Mouse (Mus musculus): Measurements from ENCODE around the gene Ern1. TPM values are rescaled to one million over a fixed set of nuclear protein-coding genes. Genes with fewer than 3 reads are reported as not detected.

Gene Ern1
- polyA plus RNA-seq, 2 experiments: 2.9 to 4.6 TPM

DNA sequence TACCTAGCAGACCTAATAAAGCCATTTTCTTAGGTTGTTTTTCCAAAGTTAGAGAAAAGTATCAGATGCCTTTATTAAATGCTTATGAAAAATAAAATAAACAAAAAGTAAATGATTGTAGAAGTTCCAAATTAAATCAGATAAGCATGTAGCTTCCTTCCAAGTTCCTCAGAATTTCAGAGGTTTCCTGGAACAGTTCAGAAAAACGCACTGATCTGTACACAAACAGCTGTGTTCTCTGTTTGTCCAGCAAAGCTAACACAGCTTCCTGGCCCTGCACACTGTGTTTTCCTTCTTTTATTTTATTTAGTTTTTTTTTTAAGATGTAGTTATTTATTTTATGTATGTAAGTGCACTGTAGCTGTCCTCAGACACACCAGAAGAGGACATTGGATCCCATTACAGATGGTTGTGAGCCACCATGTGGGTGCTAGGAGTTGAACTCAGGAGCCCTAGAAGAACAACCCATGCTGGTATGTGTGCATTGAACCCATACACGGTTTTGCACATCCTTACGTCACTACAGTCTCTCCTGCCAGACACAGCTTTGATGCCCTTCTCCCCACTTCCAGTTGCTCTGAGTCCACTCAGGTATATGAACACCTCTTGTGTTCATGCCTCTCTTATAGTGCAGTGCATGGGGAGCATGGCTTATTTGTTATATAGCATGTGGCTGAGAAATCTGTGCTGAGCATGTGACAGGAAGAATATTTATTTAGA, 74.9 kb downstream of the Ern1 start:
- Histone ChIP-seq H3K9me3 (ENCODE audit: control insufficient read depth, low read length) (no peaks in the 10 kb centered on the region), H3K9ac (replicated peaks) (no peak overlapping the region), H3K4me1 (replicated peaks; ENCODE audit: control insufficient read depth in 2 of 2, insufficient read depth in 2 of 2, low read length in 1 of 2) (no peaks in the 10 kb centered on the region; a peak in 1 of 4 replicates), H3K4me3 (ENCODE audit: insufficient read depth in 1 of 2, low read depth in 2 of 2, low read length in 2 of 2) (no peak overlapping the region), H3K27ac (no peak overlapping the region), H3K4me2 (ENCODE audit: low read depth) (no peak overlapping the region), H3K36me3 (replicated peaks; ENCODE audit: control insufficient read depth, insufficient read depth, low read depth) (peaks cover 6% of the 10 kb centered on the region), H3K27me3 (ENCODE audit: control insufficient read depth, insufficient read depth, low read length) (no peaks in the 10 kb centered on the region)
- TF ChIP-seq EP300 (IDR thresholded peaks at IDR 0.05; ENCODE audit: low read depth) (no peak), CTCF (IDR thresholded peaks at IDR 0.05; ENCODE audit: low read depth) (no peak)
- WGBS (ENCODE audit: insufficient replicate concordance): 75% methylated on average over 3 of the region's 3 CpGs
- no peak for DNase-seq (ENCODE audit: low read depth in 3 of 3, low spot score in 3 of 3)
- no peak for ATAC-seq (ENCODE audit: insufficient read depth)

DNA sequence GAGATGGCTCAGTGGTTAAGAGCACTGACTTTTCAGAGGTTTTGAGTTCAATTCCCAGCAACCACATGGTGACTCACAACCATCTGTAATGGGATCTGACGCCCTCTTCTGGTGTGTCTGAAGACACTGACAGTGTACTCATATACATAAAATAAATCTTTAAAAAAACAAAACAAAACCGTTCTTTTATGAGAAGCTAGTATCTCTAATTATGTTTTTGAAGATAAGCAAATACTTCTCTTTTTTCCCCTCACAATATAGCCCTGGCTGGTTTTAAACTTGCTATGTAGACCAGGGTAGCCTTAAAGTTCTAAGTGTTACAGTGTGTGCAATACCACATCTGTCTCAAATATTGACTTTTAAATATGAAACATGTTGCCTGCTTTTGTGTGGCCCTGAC, 76.5 kb downstream of the Ern1 start:
- Histone ChIP-seq H3K4me3 (ENCODE audit: insufficient read depth in 1 of 2, low read depth in 2 of 2, low read length in 2 of 2) (no peak overlapping the region), H3K27me3 (ENCODE audit: control insufficient read depth, insufficient read depth, low read length) (no peaks in the 10 kb centered on the region), H3K9ac (replicated peaks) (no peak overlapping the region), H3K9me3 (ENCODE audit: control insufficient read depth, low read length) (no peaks in the 10 kb centered on the region), H3K4me2 (ENCODE audit: low read depth) (no peak overlapping the region), H3K36me3 (replicated peaks; ENCODE audit: control insufficient read depth, insufficient read depth, low read depth) (peaks cover 8% of the 10 kb centered on the region), H3K4me1 (replicated peaks; ENCODE audit: control insufficient read depth in 2 of 2, insufficient read depth in 2 of 2, low read length in 1 of 2) (no peaks in the 10 kb centered on the region; a peak in 1 of 4 replicates), H3K27ac (no peak overlapping the region)
- 64% methylated on average over 2 of the region's 2 CpGs for WGBS (ENCODE audit: insufficient replicate concordance)
- DNase-seq (ENCODE audit: low read depth in 3 of 3, low spot score in 3 of 3) (no peak), ATAC-seq (ENCODE audit: insufficient read depth) (no peak)
- TF ChIP-seq CTCF (IDR thresholded peaks at IDR 0.05; ENCODE audit: low read depth) (no peak), EP300 (IDR thresholded peaks at IDR 0.05; ENCODE audit: low read depth) (no peak)

DNA sequence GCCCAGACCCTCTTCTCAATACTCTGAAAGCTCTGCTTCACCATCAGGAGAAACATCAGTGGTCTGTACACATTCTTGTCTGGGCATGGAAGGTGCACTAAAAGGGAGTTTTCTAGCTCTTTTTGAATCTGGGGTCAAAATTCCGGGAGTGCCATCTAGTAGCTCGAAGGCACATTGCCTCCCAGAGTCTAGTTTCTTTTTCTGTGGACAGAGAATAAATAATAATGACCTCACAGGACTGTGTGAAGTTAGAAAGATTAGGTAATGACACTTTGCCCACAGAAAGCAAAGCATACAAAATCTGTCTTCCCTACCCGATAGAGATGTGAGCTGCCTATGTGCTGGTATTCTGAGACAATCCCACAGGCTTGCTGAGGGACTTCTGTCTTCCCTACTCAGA, 77.1 kb downstream of the Ern1 start:
- TF ChIP-seq CTCF (IDR thresholded peaks at IDR 0.05; ENCODE audit: low read depth) (no peak), EP300 (IDR thresholded peaks at IDR 0.05; ENCODE audit: low read depth) (no peak)
- WGBS (ENCODE audit: insufficient replicate concordance): 80% methylated on average over 3 of the region's 3 CpGs
- DNase-seq (ENCODE audit: low read depth in 3 of 3, low spot score in 3 of 3) (no peak), ATAC-seq (ENCODE audit: insufficient read depth) (no peak)
- Histone ChIP-seq H3K36me3 (replicated peaks; ENCODE audit: control insufficient read depth, insufficient read depth, low read depth) (peaks cover 8% of the 10 kb centered on the region), H3K4me2 (ENCODE audit: low read depth) (no peak overlapping the region), H3K4me1 (replicated peaks; ENCODE audit: control insufficient read depth in 2 of 2, insufficient read depth in 2 of 2, low read length in 1 of 2) (no peaks in the 10 kb centered on the region; a peak in 1 of 4 replicates), H3K4me3 (ENCODE audit: insufficient read depth in 1 of 2, low read depth in 2 of 2, low read length in 2 of 2) (no peak overlapping the region), H3K27ac (no peak overlapping the region), H3K9ac (replicated peaks) (no peak overlapping the region), H3K9me3 (ENCODE audit: control insufficient read depth, low read length) (no peaks in the 10 kb centered on the region), H3K27me3 (ENCODE audit: control insufficient read depth, insufficient read depth, low read length) (no peaks in the 10 kb centered on the region)

DNA sequence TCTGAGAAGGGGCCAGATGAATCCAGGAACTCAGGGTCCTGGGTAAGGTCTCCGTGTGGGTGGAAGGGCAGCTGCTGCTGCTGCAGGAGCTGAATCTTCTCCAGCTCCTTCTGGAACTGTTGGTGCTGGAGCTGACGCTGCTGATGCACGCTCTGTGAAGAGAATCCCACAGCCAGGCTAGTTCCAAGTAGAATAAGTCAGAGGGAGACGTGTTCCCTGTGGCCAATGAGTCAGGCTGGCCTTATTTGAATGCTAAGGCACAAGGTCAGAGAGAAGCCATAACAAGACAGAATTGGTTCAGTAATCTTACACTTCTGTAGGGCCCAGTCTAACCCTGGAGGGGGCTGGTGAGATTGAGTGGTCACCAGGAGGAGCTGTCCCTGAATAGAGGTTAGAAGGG, 77.6 kb downstream of the Ern1 start:
- no peak for TF ChIP-seq CTCF (IDR thresholded peaks at IDR 0.05; ENCODE audit: low read depth)
- no peak for TF ChIP-seq EP300 (IDR thresholded peaks at IDR 0.05; ENCODE audit: low read depth)
- DNase-seq (ENCODE audit: low read depth in 3 of 3, low spot score in 3 of 3) (no peak), ATAC-seq (ENCODE audit: insufficient read depth) (no peak)
- WGBS (ENCODE audit: insufficient replicate concordance): 76% methylated on average over 4 of the region's 4 CpGs
- H3K4me3 ChIP-seq (ENCODE audit: insufficient read depth in 1 of 2, low read depth in 2 of 2, low read length in 2 of 2): no peak overlapping the region
- no peak overlapping the region for H3K9ac ChIP-seq (replicated peaks)
- H3K27ac ChIP-seq: no peak overlapping the region
- no peaks in the 10 kb centered on the region; a peak in 1 of 4 replicates for H3K4me1 ChIP-seq (replicated peaks; ENCODE audit: control insufficient read depth in 2 of 2, insufficient read depth in 2 of 2, low read length in 1 of 2)
- no peaks in the 10 kb centered on the region for H3K27me3 ChIP-seq (ENCODE audit: control insufficient read depth, insufficient read depth, low read length)
- H3K36me3 ChIP-seq (replicated peaks; ENCODE audit: control insufficient read depth, insufficient read depth, low read depth): peaks cover 8% of the 10 kb centered on the region
- no peaks in the 10 kb centered on the region for H3K9me3 ChIP-seq (ENCODE audit: control insufficient read depth, low read length)
- no peak overlapping the region for H3K4me2 ChIP-seq (ENCODE audit: low read depth)

DNA sequence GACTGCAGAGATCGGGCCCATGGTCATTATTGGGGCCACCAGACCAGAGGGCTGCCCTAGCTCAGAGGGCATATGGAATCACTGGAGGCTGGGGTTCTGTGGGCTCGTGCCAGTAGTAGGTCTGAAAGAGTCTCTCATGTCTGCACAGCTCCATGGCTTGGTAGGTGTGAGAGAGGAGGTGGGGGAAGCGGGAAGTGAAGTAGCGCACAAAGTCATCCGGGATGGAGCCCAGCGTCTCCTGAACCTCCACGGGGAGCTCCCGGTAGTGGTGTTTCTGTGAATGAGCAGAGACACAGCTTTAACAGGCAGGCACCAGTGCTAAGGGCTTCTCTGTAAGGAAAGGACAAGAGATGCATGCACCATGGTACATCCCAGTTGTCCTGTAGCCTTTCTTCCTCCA, 89.2 kb downstream of the Ern1 start:
- DNase-seq (ENCODE audit: low read depth in 3 of 3, low spot score in 3 of 3) (no peak), ATAC-seq (ENCODE audit: insufficient read depth) (no peak)
- Histone ChIP-seq H3K4me2 (ENCODE audit: low read depth) (no peak overlapping the region), H3K27ac (no peak overlapping the region), H3K27me3 (ENCODE audit: control insufficient read depth, insufficient read depth, low read length) (no peaks in the 10 kb centered on the region), H3K36me3 (replicated peaks; ENCODE audit: control insufficient read depth, insufficient read depth, low read depth) (peaks cover 12% of the 10 kb centered on the region; the same call in 1 of the 2 replicates), H3K4me1 (replicated peaks; ENCODE audit: control insufficient read depth in 2 of 2, insufficient read depth in 2 of 2, low read length in 1 of 2) (peaks cover 7 to 8% of the 10 kb centered on the region in 2 experiments), H3K4me3 (ENCODE audit: insufficient read depth in 1 of 2, low read depth in 2 of 2, low read length in 2 of 2) (no peak overlapping the region), H3K9me3 (ENCODE audit: control insufficient read depth, low read length) (no peaks in the 10 kb centered on the region), H3K9ac (replicated peaks) (no peak overlapping the region)
- TF ChIP-seq CTCF (IDR thresholded peaks at IDR 0.05; ENCODE audit: low read depth): no peak
- 83% methylated on average over 8 of the region's 8 CpGs for WGBS (ENCODE audit: insufficient replicate concordance)
